Mouse (Mus musculus) frontal cortex, postnatal 10 days (tissue): ENCODE data around the gene Nisch.
A peak's percentile ranks its signal among the peaks of the same experiment; 100 is the strongest.

Experiments
- DNase-seq, 2 experiments: peaks; one replicate each; pipeline ENCODE4 v3.0.0; 2022; ENCODE audit warnings: low spot score in 2 of 2, mixed read lengths in 1 of 2

Gene Nisch

GRCm38 (mm10) chr14:31215157-31216002, 1.4 kb downstream of the Nisch start:
- peak in 1 of 2 experiments; percentile 53 for DNase-seq

- DNase-seq = no peak
Measured at GRCm38 (mm10) chr14:31214684-31215083, 2.1 kb downstream of the Nisch start.

GRCm38 (mm10) chr14:31213868-31214267, 2.9 kb downstream of the Nisch start:
- DNase-seq = no peak

GRCm38 (mm10) chr14:31212499-31212898, 4.2 kb downstream of the Nisch start:
- DNase-seq = no peak

GRCm38 (mm10) chr14:31211854-31212253, 4.9 kb downstream of the Nisch start:
- DNase-seq = no peak

GRCm38 (mm10) chr14:31209133-31209557, 7.6 kb downstream of the Nisch start:
- no peak for DNase-seq

- DNase-seq = no peak
Measured at GRCm38 (mm10) chr14:31208084-31208483, 8.7 kb downstream of the Nisch start, which contains the start of gene Tnnc1. Tnnc1 (plus strand) TSS chr14:31208312.

GRCm38 (mm10) chr14:31207070-31207830, 9.5 kb downstream of the Nisch start:
- no peak for DNase-seq

- peak; percentile 89 to 94 for DNase-seq
Measured at GRCm38 (mm10) chr14:31206472-31206981, 10.2 kb downstream of the Nisch start.

GRCm38 (mm10) chr14:31205562-31206467, 10.9 kb downstream of the Nisch start:
- DNase-seq = peak in 1 of 2 experiments; percentile 34

- no peak for DNase-seq
Measured at GRCm38 (mm10) chr14:31205244-31205561, 11.5 kb downstream of the Nisch start.

GRCm38 (mm10) chr14:31204844-31205243, 11.9 kb downstream of the Nisch start:
- DNase-seq = no peak

GRCm38 (mm10) chr14:31200038-31200437, 16.7 kb downstream of the Nisch start:
- no peak for DNase-seq

GRCm38 (mm10) chr14:31199599-31199998, 17.1 kb downstream of the Nisch start:
- no peak for DNase-seq

- no peak for DNase-seq
Measured at GRCm38 (mm10) chr14:31197547-31198516, 18.9 kb downstream of the Nisch start.

GRCm38 (mm10) chr14:31195968-31196367, 20.8 kb downstream of the Nisch start:
- no peak for DNase-seq

GRCm38 (mm10) chr14:31195521-31195920, 21.2 kb downstream of the Nisch start:
- DNase-seq = no peak

GRCm38 (mm10) chr14:31194891-31195513, 21.7 kb downstream of the Nisch start:
- DNase-seq = no peak

- no peak for DNase-seq
Measured at GRCm38 (mm10) chr14:31194441-31194840, 22.3 kb downstream of the Nisch start.

- no peak for DNase-seq
Measured at GRCm38 (mm10) chr14:31193791-31194190, 23.0 kb downstream of the Nisch start.
